Mouse (Mus musculus) ovary, postnatal 36 days (tissue): Measurements from ENCODE around the gene Cryl1.

Source experiments
- DNase-seq: peaks from one replicate; pipeline ENCODE4 v3.0.0; 2022; ENCODE audit warnings: low spot score, mixed read lengths

The Cryl1 gene

GRCm38 (mm10) chr14:57398065-57398757, at the start of gene Cryl1:
Gene Cryl1, minus strand, starts transcription at chr14:57398529.
- peak; percentile 97 for DNase-seq

GRCm38 (mm10) chr14:57430451-57430850, 32.1 kb upstream of the Cryl1 start:
- no peak for DNase-seq

- DNase-seq: no peak
Observed at GRCm38 (mm10) chr14:57424212-57424561, 25.9 kb upstream of the Cryl1 start.

- DNase-seq: peak; percentile 93
Observed at GRCm38 (mm10) chr14:57423432-57424211, 25.3 kb upstream of the Cryl1 start, which contains the start of gene Ift88. Gene Ift88, plus strand, starts transcription at chr14:57424062.

- no peak for DNase-seq
Observed at GRCm38 (mm10) chr14:57417187-57417586, 18.9 kb upstream of the Cryl1 start.

- no peak for DNase-seq
Observed at GRCm38 (mm10) chr14:57412166-57412565, 13.8 kb upstream of the Cryl1 start.

- DNase-seq: no peak
Observed at GRCm38 (mm10) chr14:57409106-57409505, 10.8 kb upstream of the Cryl1 start.

GRCm38 (mm10) chr14:57408100-57408499, 9.8 kb upstream of the Cryl1 start:
- no peak for DNase-seq

GRCm38 (mm10) chr14:57407039-57407987, 9.0 kb upstream of the Cryl1 start:
- DNase-seq: peak; percentile 55

- DNase-seq: no peak
Observed at GRCm38 (mm10) chr14:57402815-57403214, 4.5 kb upstream of the Cryl1 start.

GRCm38 (mm10) chr14:57398813-57399427, 591 bp upstream of the Cryl1 start:
- DNase-seq: peak; percentile 17

- no peak for DNase-seq
Observed at GRCm38 (mm10) chr14:57397221-57397620, 1.1 kb downstream of the Cryl1 start.

- no peak for DNase-seq
Observed at GRCm38 (mm10) chr14:57395470-57395869, 2.9 kb downstream of the Cryl1 start.

GRCm38 (mm10) chr14:57392278-57392677, 6.1 kb downstream of the Cryl1 start:
- DNase-seq: no peak

GRCm38 (mm10) chr14:57391621-57392020, 6.7 kb downstream of the Cryl1 start:
- DNase-seq: no peak

GRCm38 (mm10) chr14:57386758-57387561, 11.4 kb downstream of the Cryl1 start:
- peak; percentile 25 for DNase-seq

GRCm38 (mm10) chr14:57385667-57386066, 12.7 kb downstream of the Cryl1 start:
- DNase-seq: no peak

GRCm38 (mm10) chr14:57377531-57377930, 20.8 kb downstream of the Cryl1 start:
- no peak for DNase-seq

- no peak for DNase-seq
Observed at GRCm38 (mm10) chr14:57376956-57377355, 21.4 kb downstream of the Cryl1 start.

- no peak for DNase-seq
Observed at GRCm38 (mm10) chr14:57376016-57376415, 22.3 kb downstream of the Cryl1 start.

- DNase-seq: no peak
Observed at GRCm38 (mm10) chr14:57375205-57375604, 23.1 kb downstream of the Cryl1 start.
